Mouse (Mus musculus) liver, adult 2 months (tissue): ENCODE measurements around the gene Arl15. TPM values are rescaled to one million over a fixed set of nuclear protein-coding genes. Genes with fewer than 3 reads are reported as not detected.
A peak's percentile ranks its signal among the peaks of the same experiment; 100 is the strongest.

Experiments used
- DNase-seq: peaks from one replicate; pipeline ENCODE4 v3.0.0-alpha.2; 2011; ENCODE audit warnings: low read depth, low spot score; ENCODE audit errors: extremely low read depth
- H3K27ac ChIP-seq: fragments of 200-500 bp; replicated peaks from 2 replicates; pipeline ENCODE4 v1.5.1; 2012; ENCODE audit warnings: low read depth, mild to moderate bottlenecking, control low read depth, inconsistent platforms, low read length; ENCODE audit not compliant: insufficient read depth
- H3K27me3 ChIP-seq: fragments of 200-500 bp; 2 replicates; pipeline ENCODE4 v1.6.1; 2012; ENCODE audit warnings: mild to moderate bottlenecking, moderate library complexity, low read length, inconsistent platforms; ENCODE audit not compliant: control insufficient read depth, insufficient read depth
- H3K36me3 ChIP-seq: fragments of 200-500 bp; 2 replicates; pipeline ENCODE4 v1.6.1; 2012; ENCODE audit warnings: low read length, inconsistent platforms; ENCODE audit not compliant: control insufficient read depth, insufficient read depth
- H3K4me1 ChIP-seq: fragments of 200-500 bp; 2 replicates; pipeline ENCODE4 v1.6.1; 2011; ENCODE audit warnings: low read length; ENCODE audit not compliant: control insufficient read depth, insufficient read depth
- H3K4me3 ChIP-seq: fragments of 200-500 bp; 2 replicates; pipeline ENCODE4 v1.5.1; 2011; ENCODE audit warnings: low read depth, mild to moderate bottlenecking, control low read depth, low read length, moderate library complexity; ENCODE audit not compliant: insufficient read depth
- H3K79me2 ChIP-seq: fragments of 200-500 bp; 2 replicates; pipeline ENCODE4 v1.6.1; 2012; ENCODE audit warnings: inconsistent platforms, mild to moderate bottlenecking, low read length, moderate library complexity; ENCODE audit not compliant: control insufficient read depth, insufficient read depth
- H3K9ac ChIP-seq: fragments of 200-500 bp; 2 replicates; pipeline ENCODE4 v1.6.1; 2012; ENCODE audit warnings: low read depth, mild to moderate bottlenecking, control low read depth, inconsistent platforms, low read length
- CTCF ChIP-seq: fragments of 200-500 bp; IDR thresholded peaks from 2 replicates; pipeline ENCODE4 v1.5.1; 2011; ENCODE audit warnings: low read depth, low read length, control low read depth
- POLR2A ChIP-seq: fragments of 200-500 bp; IDR thresholded peaks from 2 replicates; pipeline ENCODE4 v1.6.1; 2011; ENCODE audit warnings: low read length, control low read depth; ENCODE audit not compliant: insufficient read depth; ENCODE audit errors: extremely low read depth
- WGBS: fragments of 180-500 bp; shearing (Covaris S2); methylation state at CpG from one replicate; pipeline ENCODE4 v1.1.7; 2018; 5-methylcytosine and 5-hydroxymethylcytosine counted together
- polyA plus RNA-seq: library from polyadenylated mRNA; depleted of rRNA; stranded (reverse); fragments of >200 nt; gene quantifications from 2 replicates; pipeline ENCODE4 v1.2.3, GENCODE M21; 2012
- total RNA-seq: library from RNA; depleted of rRNA; stranded (reverse); fragments of >200 nt; gene quantifications from 2 replicates; pipeline ENCODE4 v1.2.3, GENCODE M21; 2014

Arl15 gene
- total and polyA plus RNA-seq, 2 experiments = 1.9 to 6.5 TPM

GRCm38 (mm10) chr13:114166439-114167183 is 372.3 kb downstream of the Arl15 start:
- H3K36me3 ChIP-seq = no peaks in the 10 kb centered on the region
- no peak overlapping the region for H3K27ac ChIP-seq
- no peaks in the 10 kb centered on the region for H3K4me1 ChIP-seq
- DNase-seq = no peak
- 66% methylated on average over 12 of the region's 12 CpGs for WGBS
- H3K79me2 ChIP-seq = no peaks in the 10 kb centered on the region
- H3K4me3 ChIP-seq = no peak overlapping the region
- no peak overlapping the region for H3K9ac ChIP-seq
- TF ChIP-seq POLR2A (no peak), CTCF (no peak)
- H3K27me3 ChIP-seq = no peaks in the 10 kb centered on the region

- H3K79me2 ChIP-seq = no peaks in the 10 kb centered on the region
- H3K27ac ChIP-seq = no peak overlapping the region
- no peak for TF ChIP-seq POLR2A
- TF ChIP-seq CTCF = no peak
- WGBS = 83% methylated on average over 5 of the region's 5 CpGs
- no peaks in the 10 kb centered on the region for H3K36me3 ChIP-seq
- DNase-seq = no peak
- H3K4me3 ChIP-seq = no peak overlapping the region
- no peaks in the 10 kb centered on the region for H3K4me1 ChIP-seq
- no peaks in the 10 kb centered on the region for H3K27me3 ChIP-seq
- H3K9ac ChIP-seq = no peak overlapping the region
Measured at GRCm38 (mm10) chr13:114170061-114170460, 375.8 kb downstream of the Arl15 start.

- H3K27ac ChIP-seq = no peak overlapping the region
- H3K27me3 ChIP-seq = no peaks in the 10 kb centered on the region
- TF ChIP-seq CTCF (no peak), POLR2A (no peak)
- H3K4me1 ChIP-seq = no peaks in the 10 kb centered on the region
- no peak for DNase-seq
- 95% methylated on average over 5 of the region's 5 CpGs for WGBS
- no peaks in the 10 kb centered on the region for H3K36me3 ChIP-seq
- no peak overlapping the region for H3K4me3 ChIP-seq
- no peaks in the 10 kb centered on the region for H3K79me2 ChIP-seq
- no peak overlapping the region for H3K9ac ChIP-seq
Measured at GRCm38 (mm10) chr13:114171465-114171864, 377.2 kb downstream of the Arl15 start.

GRCm38 (mm10) chr13:114188107-114188506 is 393.8 kb downstream of the Arl15 start:
- H3K27ac ChIP-seq = no peak overlapping the region
- TF ChIP-seq CTCF (no peak), POLR2A (no peak)
- H3K4me3 ChIP-seq = no peak overlapping the region
- H3K9ac ChIP-seq = no peak overlapping the region
- 74% methylated on average over 7 of the region's 7 CpGs for WGBS
- H3K36me3 ChIP-seq = no peaks in the 10 kb centered on the region
- H3K79me2 ChIP-seq = no peaks in the 10 kb centered on the region
- H3K27me3 ChIP-seq = no peaks in the 10 kb centered on the region
- no peaks in the 10 kb centered on the region for H3K4me1 ChIP-seq
- DNase-seq = peak; percentile 24

- H3K4me1 ChIP-seq = no peaks in the 10 kb centered on the region
- no peaks in the 10 kb centered on the region for H3K27me3 ChIP-seq
- WGBS = 94% methylated on average over 7 of the region's 7 CpGs
- no peaks in the 10 kb centered on the region for H3K79me2 ChIP-seq
- no peak for TF ChIP-seq CTCF
- no peak for TF ChIP-seq POLR2A
- H3K4me3 ChIP-seq = no peak overlapping the region
- H3K36me3 ChIP-seq = no peaks in the 10 kb centered on the region
- DNase-seq = peak; percentile 1
- H3K9ac ChIP-seq = no peak overlapping the region
- H3K27ac ChIP-seq = no peak overlapping the region
Measured at GRCm38 (mm10) chr13:114188801-114189200, 394.5 kb downstream of the Arl15 start.

GRCm38 (mm10) chr13:114189441-114189840 is 395.1 kb downstream of the Arl15 start:
- TF ChIP-seq CTCF (no peak), POLR2A (no peak)
- DNase-seq = no peak
- Histone ChIP-seq H3K4me3 (no peak overlapping the region), H3K27ac (no peak overlapping the region), H3K9ac (no peak overlapping the region), H3K27me3 (no peaks in the 10 kb centered on the region), H3K36me3 (no peaks in the 10 kb centered on the region), H3K4me1 (no peaks in the 10 kb centered on the region), H3K79me2 (no peaks in the 10 kb centered on the region)
- WGBS = 89% methylated on average over 6 of the region's 6 CpGs
